Mouse (Mus musculus) forebrain, embryonic 14.5 days (tissue): ENCODE measurements at regions not wholly inside any gene's neighbourhood (a gene's known extent, or its start where the extent isn't known, plus 50 kb on each side); places are given as distances from the start of the nearest gene placed in this dataset.

Experiments used
- ATAC-seq: fragments of 200-750 bp; cut with Nextera tagmentation; 2 replicates; pipeline ENCODE4 v1.8.0; 2017; ENCODE audit warnings: mild to moderate bottlenecking, moderate library complexity
- DNase-seq: peaks from one replicate; pipeline ENCODE4 v3.0.0-alpha.2; 2015; ENCODE audit warnings: low spot score
- H3K27ac ChIP-seq: fragments of 300-500 bp; sonication (generic); 2 replicates; pipeline ENCODE4 v1.5.1; 2014; ENCODE audit warnings: low read depth, mild to moderate bottlenecking, control low read depth, low read length, moderate library complexity
- H3K27me3 ChIP-seq: fragments of 300-500 bp; sonication (generic); replicated peaks from 2 replicates; pipeline ENCODE4 v1.6.1; 2014; ENCODE audit warnings: low read length, control low read depth, mixed read lengths; ENCODE audit not compliant: control insufficient read depth, insufficient read depth
- H3K36me3 ChIP-seq: fragments of 300-500 bp; sonication (generic); 2 replicates; pipeline ENCODE4 v1.6.1; 2014; ENCODE audit warnings: low read length, control low read depth; ENCODE audit not compliant: control insufficient read depth, insufficient read depth
- H3K4me1 ChIP-seq: fragments of 300-500 bp; sonication (generic); 2 replicates; pipeline ENCODE4 v1.6.1; 2014; ENCODE audit warnings: antibody characterized with exemption, low read length, control low read depth; ENCODE audit not compliant: control insufficient read depth, insufficient read depth
- H3K4me2 ChIP-seq: fragments of 300-500 bp; sonication (generic); 2 replicates; pipeline ENCODE4 v1.6.1; 2014; ENCODE audit warnings: mild to moderate bottlenecking, control low read depth, low read length
- H3K4me3 ChIP-seq: fragments of 300-500 bp; sonication (generic); 2 replicates; pipeline ENCODE4 v1.5.1; 2014; ENCODE audit warnings: low read depth, low read length, control low read depth
- H3K9ac ChIP-seq: fragments of 300-500 bp; sonication (generic); 2 replicates; pipeline ENCODE4 v1.6.1; 2014; ENCODE audit warnings: mild to moderate bottlenecking, low read length, control low read depth, moderate library complexity
- H3K9me3 ChIP-seq: fragments of 300-500 bp; sonication (generic); replicated peaks from 2 replicates; pipeline ENCODE4 v1.6.1; 2016; ENCODE audit warnings: low read length, control low read depth, mixed read lengths; ENCODE audit not compliant: control insufficient read depth
- WGBS: fragments of 180-500 bp; shearing (Covaris S2); extraction: QIAGEN DNeasy Blood & Tissue Kit; methylation state at CpG from one replicate; pipeline ENCODE4 v1.1.7; 2014; 5-methylcytosine and 5-hydroxymethylcytosine counted together

GRCm38 (mm10) chr7:136048925-136049586, 332.9 kb upstream of the Mki67 start:
- DNase-seq (no peak), ATAC-seq (no peak)
- whole genome bisulfite sequencing, result 50% methylated on average over 8 of the region's 8 CpGs
- H3K4me3 ChIP-seq, result no peak overlapping the region
- no peak overlapping the region for H3K27ac ChIP-seq
- H3K36me3 ChIP-seq, result no peaks in the 10 kb centered on the region
- H3K27me3 ChIP-seq, result no peaks in the 10 kb centered on the region; the same call in 1 of the 2 replicates
- no peak overlapping the region for H3K4me2 ChIP-seq
- H3K9me3 ChIP-seq, result no peaks in the 10 kb centered on the region
- H3K9ac ChIP-seq, result no peak overlapping the region
- peaks cover 18% of the 10 kb centered on the region for H3K4me1 ChIP-seq

GRCm38 (mm10) chr7:136049587-136049930, 333.4 kb upstream of the Mki67 start:
- ATAC-seq, result no peak
- Histone ChIP-seq H3K9me3 (no peaks in the 10 kb centered on the region), H3K36me3 (no peaks in the 10 kb centered on the region), H3K27ac (no peak overlapping the region), H3K4me1 (peaks cover 18% of the 10 kb centered on the region), H3K4me2 (no peak overlapping the region), H3K9ac (no peak overlapping the region), H3K4me3 (no peak overlapping the region), H3K27me3 (no peaks in the 10 kb centered on the region; the same call in 1 of the 2 replicates)
- 80% methylated on average over 4 of the region's 4 CpGs for WGBS
- DNase-seq, result no peak

- WGBS, result 60% methylated on average over 3 of the region's 3 CpGs
- DNase-seq (peak; percentile 54), ATAC-seq (no peak)
- Histone ChIP-seq H3K27ac (no peak overlapping the region), H3K27me3 (no peaks in the 10 kb centered on the region; the same call in 1 of the 2 replicates), H3K36me3 (no peaks in the 10 kb centered on the region), H3K9ac (no peak overlapping the region), H3K4me1 (peaks cover 18% of the 10 kb centered on the region), H3K4me2 (no peak overlapping the region), H3K9me3 (no peaks in the 10 kb centered on the region), H3K4me3 (no peak overlapping the region)
Observed at GRCm38 (mm10) chr7:136050116-136050515, 334.0 kb upstream of the Mki67 start.

GRCm38 (mm10) chr7:136056876-136057484, 340.8 kb upstream of the Mki67 start:
- 0 out of 2 replicates have a peak, but pooled peaks cover 3% of the 10 kb centered on the region for H3K4me1 ChIP-seq
- H3K9ac ChIP-seq, result no peak overlapping the region
- no peak overlapping the region for H3K27ac ChIP-seq
- WGBS, result 60% methylated on average over 16 of the region's 16 CpGs
- DNase-seq (no peak), ATAC-seq (no peak)
- no peak overlapping the region for H3K4me2 ChIP-seq
- no peak overlapping the region for H3K4me3 ChIP-seq
- H3K9me3 ChIP-seq, result no peaks in the 10 kb centered on the region
- peaks cover 2% of the 10 kb centered on the region; the same call in 1 of the 2 replicates for H3K27me3 ChIP-seq
- no peaks in the 10 kb centered on the region for H3K36me3 ChIP-seq

- 79% methylated on average over 5 of the region's 5 CpGs for WGBS
- no peak overlapping the region for H3K9ac ChIP-seq
- 0 out of 2 replicates have a peak, but pooled peaks cover 3% of the 10 kb centered on the region for H3K4me1 ChIP-seq
- no peak overlapping the region for H3K4me2 ChIP-seq
- no peaks in the 10 kb centered on the region for H3K9me3 ChIP-seq
- ATAC-seq (no peak), DNase-seq (no peak)
- 0 out of 2 replicates have a peak, but pooled peaks cover 2% of the 10 kb centered on the region for H3K27me3 ChIP-seq
- H3K36me3 ChIP-seq, result no peaks in the 10 kb centered on the region
- H3K4me3 ChIP-seq, result no peak overlapping the region
- no peak overlapping the region for H3K27ac ChIP-seq
Observed at GRCm38 (mm10) chr7:136058319-136058718, 342.2 kb upstream of the Mki67 start.

GRCm38 (mm10) chr7:136058751-136059681, 342.9 kb upstream of the Mki67 start:
- Histone ChIP-seq H3K27ac (no peak overlapping the region), H3K9ac (no peak overlapping the region), H3K4me1 (0 out of 2 replicates have a peak, but pooled peaks cover 3% of the 10 kb centered on the region), H3K9me3 (no peaks in the 10 kb centered on the region), H3K4me3 (no peak overlapping the region), H3K27me3 (0 out of 2 replicates have a peak, but pooled peaks cover 2% of the 10 kb centered on the region), H3K4me2 (no peak overlapping the region), H3K36me3 (no peaks in the 10 kb centered on the region)
- ATAC-seq, result no peak
- 81% methylated on average over 14 of the region's 14 CpGs for WGBS
- DNase-seq, result no peak

- H3K4me2 ChIP-seq, result no peak overlapping the region
- H3K9ac ChIP-seq, result no peak overlapping the region
- H3K27ac ChIP-seq, result no peak overlapping the region
Observed at GRCm38 (mm10) chr7:136059896-136060295, 343.7 kb upstream of the Mki67 start.

GRCm38 (mm10) chr7:136060339-136061073, 344.3 kb upstream of the Mki67 start:
- Histone ChIP-seq H3K4me3 (peak overlapping the region; percentile 21), H3K27me3 (0 out of 2 replicates have a peak, but pooled peaks cover 2% of the 10 kb centered on the region), H3K4me1 (0 out of 2 replicates have a peak, but pooled peaks cover 6% of the 10 kb centered on the region), H3K4me2 (peak overlapping the region; percentile 60), H3K9me3 (no peaks in the 10 kb centered on the region), H3K9ac (peak overlapping the region; percentile 56), H3K27ac (no peak overlapping the region), H3K36me3 (no peaks in the 10 kb centered on the region)
- WGBS, result 10% methylated on average over 29 of the region's 29 CpGs
- ATAC-seq, result peak; percentile 68; the same call in 1 of the 2 replicates
- peak; percentile 76 for DNase-seq

More at GRCm38 (mm10) chr7:136059896-136060295, 343.7 kb upstream of the Mki67 start:
- Histone ChIP-seq H3K9me3 (no peaks in the 10 kb centered on the region), H3K4me3 (no peak overlapping the region), H3K36me3 (no peaks in the 10 kb centered on the region), H3K4me1 (0 out of 2 replicates have a peak, but pooled peaks cover 6% of the 10 kb centered on the region), H3K27me3 (0 out of 2 replicates have a peak, but pooled peaks cover 2% of the 10 kb centered on the region)
- WGBS, result 67% methylated on average over 11 of the region's 11 CpGs
- DNase-seq, result peak; percentile 28
- ATAC-seq, result no peak
